Mouse (Mus musculus) forebrain, embryonic 14.5 days (tissue): Measurements from ENCODE around the gene Ffar1. TPM values are rescaled to one million over a fixed set of nuclear protein-coding genes. Genes with fewer than 3 reads are reported as not detected.

ENCODE experiments used
- ATAC-seq: fragments of 200-750 bp; cut with Nextera tagmentation; 2 replicates; pipeline ENCODE4 v1.8.0; 2017; ENCODE audit warnings: mild to moderate bottlenecking, moderate library complexity
- DNase-seq: peaks from one replicate; pipeline ENCODE4 v3.0.0-alpha.2; 2015; ENCODE audit warnings: low spot score
- H3K27ac ChIP-seq: fragments of 300-500 bp; sonication (generic); 2 replicates; pipeline ENCODE4 v1.5.1; 2014; ENCODE audit warnings: low read depth, mild to moderate bottlenecking, control low read depth, low read length, moderate library complexity
- H3K27me3 ChIP-seq: fragments of 300-500 bp; sonication (generic); replicated peaks from 2 replicates; pipeline ENCODE4 v1.6.1; 2014; ENCODE audit warnings: low read length, control low read depth, mixed read lengths; ENCODE audit not compliant: control insufficient read depth, insufficient read depth
- H3K36me3 ChIP-seq: fragments of 300-500 bp; sonication (generic); 2 replicates; pipeline ENCODE4 v1.6.1; 2014; ENCODE audit warnings: low read length, control low read depth; ENCODE audit not compliant: control insufficient read depth, insufficient read depth
- H3K4me1 ChIP-seq: fragments of 300-500 bp; sonication (generic); 2 replicates; pipeline ENCODE4 v1.6.1; 2014; ENCODE audit warnings: antibody characterized with exemption, low read length, control low read depth; ENCODE audit not compliant: control insufficient read depth, insufficient read depth
- H3K4me2 ChIP-seq: fragments of 300-500 bp; sonication (generic); 2 replicates; pipeline ENCODE4 v1.6.1; 2014; ENCODE audit warnings: mild to moderate bottlenecking, control low read depth, low read length
- H3K4me3 ChIP-seq: fragments of 300-500 bp; sonication (generic); 2 replicates; pipeline ENCODE4 v1.5.1; 2014; ENCODE audit warnings: low read depth, low read length, control low read depth
- H3K9ac ChIP-seq: fragments of 300-500 bp; sonication (generic); 2 replicates; pipeline ENCODE4 v1.6.1; 2014; ENCODE audit warnings: mild to moderate bottlenecking, low read length, control low read depth, moderate library complexity
- H3K9me3 ChIP-seq: fragments of 300-500 bp; sonication (generic); replicated peaks from 2 replicates; pipeline ENCODE4 v1.6.1; 2016; ENCODE audit warnings: low read length, control low read depth, mixed read lengths; ENCODE audit not compliant: control insufficient read depth
- WGBS: fragments of 180-500 bp; shearing (Covaris S2); extraction: QIAGEN DNeasy Blood & Tissue Kit; methylation state at CpG from one replicate; pipeline ENCODE4 v1.1.7; 2014; 5-methylcytosine and 5-hydroxymethylcytosine counted together
- polyA plus RNA-seq: library from polyadenylated mRNA; unstranded; fragments of >200 nt; fragmentation: Nextera tagmentation; extraction: Ambion mirVana; gene quantifications from 2 replicates; pipeline ENCODE4 v1.2.1, GENCODE M21; 2014

Gene Ffar1
- polyA plus RNA-seq, 1 experiment from 2014 or later: not detected

DNA sequence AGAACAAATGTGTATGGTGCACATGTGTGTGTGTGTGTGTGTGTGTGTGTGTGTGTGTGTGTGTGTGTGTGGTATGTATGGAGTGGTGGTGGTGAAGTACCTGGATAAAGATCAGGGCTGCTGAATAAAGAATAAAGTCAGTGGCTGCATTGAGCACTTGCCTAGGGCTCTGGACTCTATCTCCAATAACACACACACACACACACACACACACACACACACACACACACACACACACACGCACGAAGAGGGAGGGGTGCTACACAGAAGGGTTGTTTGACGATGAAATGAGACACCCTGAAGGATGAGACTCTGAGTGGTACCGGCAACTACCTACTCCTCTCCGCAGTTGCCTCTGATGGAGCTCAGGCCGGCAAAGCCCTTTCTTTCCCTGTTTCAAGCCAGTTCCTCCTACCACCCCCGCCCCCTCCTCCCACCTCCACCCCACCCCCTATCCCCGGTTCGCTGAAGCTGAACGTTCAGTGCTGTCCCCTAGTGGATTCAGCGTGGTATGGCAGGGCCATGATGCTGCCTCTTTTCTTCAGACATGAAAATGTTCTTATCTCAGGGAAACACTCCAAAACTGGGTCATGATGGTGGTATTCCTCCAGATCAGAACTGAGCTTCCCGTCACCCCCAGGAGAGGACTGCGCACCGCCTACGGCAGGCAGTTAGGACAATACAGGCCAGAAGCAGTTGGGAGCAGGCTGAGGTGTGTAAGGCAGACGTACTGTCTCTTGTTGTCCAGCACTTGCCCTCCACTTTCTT is 1.5 kb downstream of the Ffar1 start:
- no peak overlapping the region for H3K27ac ChIP-seq
- no peak overlapping the region for H3K4me3 ChIP-seq
- H3K36me3 ChIP-seq: no peaks in the 10 kb centered on the region
- ATAC-seq (peak; percentile 66), DNase-seq (peak; percentile 86)
- H3K4me1 ChIP-seq: no peaks in the 10 kb centered on the region
- H3K27me3 ChIP-seq: no peaks in the 10 kb centered on the region
- WGBS: 7% methylated on average over 14 of the region's 16 CpGs
- no peaks in the 10 kb centered on the region for H3K9me3 ChIP-seq
- H3K9ac ChIP-seq: peak overlapping the region; percentile 40; the same call in 1 of the 2 replicates
- H3K4me2 ChIP-seq: peak overlapping the region; percentile 44

DNA sequence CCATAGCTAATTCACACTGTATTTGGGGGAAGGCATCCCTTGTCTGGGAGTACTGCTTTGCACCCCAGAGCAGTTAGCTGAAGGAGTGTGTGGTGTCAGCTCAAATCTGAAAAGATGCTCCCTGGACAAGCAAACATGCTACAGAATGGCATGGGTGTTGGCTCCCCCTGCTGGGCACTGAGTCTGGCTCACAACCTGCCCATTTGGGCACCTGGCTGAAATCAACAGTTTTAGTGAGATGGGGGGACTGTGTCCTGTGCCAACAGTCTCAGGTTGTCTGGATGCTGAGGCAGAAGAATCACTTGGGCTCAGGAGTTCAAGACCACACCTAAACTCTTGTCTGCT is 2.1 kb downstream of the Ffar1 start:
- Histone ChIP-seq H3K9ac (no peak overlapping the region), H3K4me2 (no peak overlapping the region; the same call in 1 of the 2 replicates), H3K27ac (no peak overlapping the region), H3K9me3 (no peaks in the 10 kb centered on the region), H3K4me3 (no peak overlapping the region), H3K4me1 (no peaks in the 10 kb centered on the region), H3K36me3 (no peaks in the 10 kb centered on the region), H3K27me3 (no peaks in the 10 kb centered on the region)
- ATAC-seq (peak; percentile 61; the same call in 1 of the 2 replicates), DNase-seq (peak; percentile 76)

DNA sequence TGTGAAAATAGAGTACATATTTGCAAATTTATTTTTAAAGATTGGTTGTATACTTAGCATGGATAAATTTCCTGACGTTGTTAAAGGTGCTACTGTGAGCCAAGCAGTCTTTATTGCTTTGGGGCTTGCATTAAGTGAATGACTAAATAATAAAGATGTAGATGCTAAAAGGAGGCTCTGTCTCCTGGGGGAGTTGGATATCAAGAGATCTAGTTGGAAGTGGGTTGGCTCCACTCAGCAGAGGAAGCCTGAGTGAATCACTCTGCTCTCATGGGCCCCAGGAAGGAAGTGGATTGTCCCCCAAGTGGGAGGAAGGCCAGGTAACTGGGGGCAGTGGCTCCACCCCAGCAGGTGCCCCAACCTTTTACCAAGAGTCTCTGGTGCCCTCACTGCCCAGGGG is 3.6 kb downstream of the Ffar1 start:
- H3K27ac ChIP-seq: no peak overlapping the region
- no peak overlapping the region for H3K4me2 ChIP-seq
- DNase-seq: no peak
- H3K36me3 ChIP-seq: no peaks in the 10 kb centered on the region
- H3K4me3 ChIP-seq: no peak overlapping the region
- no peak for ATAC-seq
- no peaks in the 10 kb centered on the region for H3K27me3 ChIP-seq
- H3K4me1 ChIP-seq: no peaks in the 10 kb centered on the region
- WGBS: 93% methylated on average over 1 of the region's 1 CpGs
- no peaks in the 10 kb centered on the region for H3K9me3 ChIP-seq
- no peak overlapping the region for H3K9ac ChIP-seq

DNA sequence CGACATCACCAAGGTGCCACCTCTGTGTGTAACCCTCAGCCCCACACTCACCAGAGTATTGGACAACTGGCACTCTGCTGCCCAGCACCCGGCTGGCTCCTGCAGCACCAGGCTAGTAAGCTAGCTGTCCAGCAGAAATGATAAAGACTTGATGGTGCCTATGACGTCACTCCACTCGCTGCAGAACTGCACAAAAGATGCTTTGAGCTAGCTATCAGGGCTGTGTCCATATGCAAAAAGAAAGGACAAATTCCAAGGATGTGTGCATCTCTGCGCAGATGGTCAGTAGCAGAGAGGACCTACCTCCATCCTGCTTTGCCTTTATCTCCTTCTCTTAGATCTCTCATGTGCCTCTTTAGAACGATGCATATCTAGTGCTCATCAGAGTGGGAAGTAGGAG is 5.3 kb downstream of the Ffar1 start, which contains the start of gene Ffar3:
TSS of gene Ffar3 (minus strand) at position 101 of the 400 bp plus-strand sequence.
- Histone ChIP-seq H3K27me3 (no peaks in the 10 kb centered on the region), H3K9me3 (no peaks in the 10 kb centered on the region), H3K36me3 (no peaks in the 10 kb centered on the region), H3K9ac (no peak within 1 kb of the TSS), H3K27ac (no peak within 1 kb of the TSS), H3K4me2 (no peak within 1 kb of the TSS), H3K4me1 (no peaks in the 10 kb centered on the region), H3K4me3 (no peak within 1 kb of the TSS)
- ATAC-seq: no peak
- no peak for DNase-seq
- 86% methylated on average over 6 of the region's 6 CpGs for WGBS

DNA sequence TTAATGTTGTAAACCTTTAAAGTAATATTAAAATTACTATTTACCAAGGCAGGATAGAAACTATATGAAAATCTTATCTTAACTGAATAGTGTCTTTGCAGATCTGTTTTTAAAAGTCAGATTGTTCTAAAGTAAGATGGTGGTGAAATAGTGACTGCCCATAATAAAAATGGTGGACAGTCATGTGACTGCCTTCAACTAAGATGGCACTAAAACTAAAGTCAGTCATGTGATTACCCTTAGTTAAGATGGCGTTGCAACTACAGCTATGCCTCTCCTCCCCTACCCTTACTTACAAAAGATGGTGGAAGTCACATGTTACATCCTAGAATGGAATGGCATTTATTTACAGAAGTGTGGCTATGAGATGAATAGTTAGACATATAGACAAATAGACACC is 9.9 kb downstream of the Ffar1 start:
- Histone ChIP-seq H3K4me1 (no peaks in the 10 kb centered on the region), H3K9ac (no peak overlapping the region), H3K9me3 (no peaks in the 10 kb centered on the region), H3K27me3 (no peaks in the 10 kb centered on the region), H3K36me3 (no peaks in the 10 kb centered on the region), H3K4me3 (no peak overlapping the region), H3K27ac (no peak overlapping the region), H3K4me2 (no peak overlapping the region)
- no peak for DNase-seq
- no peak for ATAC-seq
- 83% methylated on average over 1 of the region's 1 CpGs for WGBS

DNA sequence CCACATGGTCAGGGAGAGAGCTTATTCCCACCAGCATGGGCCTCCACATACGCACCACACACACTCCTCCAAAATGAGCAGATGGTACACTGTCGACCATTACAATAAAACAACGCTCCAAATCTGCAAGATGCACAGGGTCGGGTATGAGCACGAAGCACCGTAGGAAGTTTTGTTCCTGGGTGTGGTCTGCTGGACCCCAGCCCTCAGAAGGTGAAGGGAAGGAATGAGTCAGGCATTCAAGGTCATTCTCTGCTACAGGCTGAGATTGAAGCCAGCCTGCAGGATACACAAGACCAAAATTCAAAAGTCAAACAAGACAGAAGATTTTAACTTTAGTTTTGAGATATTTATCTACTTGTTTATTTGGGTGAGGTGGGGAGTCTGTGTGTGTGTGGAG is 13.4 kb downstream of the Ffar1 start:
- Histone ChIP-seq H3K4me2 (no peak overlapping the region), H3K27ac (no peak overlapping the region), H3K9me3 (no peaks in the 10 kb centered on the region), H3K36me3 (no peaks in the 10 kb centered on the region), H3K27me3 (no peaks in the 10 kb centered on the region), H3K4me1 (no peaks in the 10 kb centered on the region), H3K4me3 (no peak overlapping the region), H3K9ac (no peak overlapping the region)
- 82% methylated on average over 6 of the region's 6 CpGs for WGBS
- DNase-seq (no peak), ATAC-seq (no peak)

DNA sequence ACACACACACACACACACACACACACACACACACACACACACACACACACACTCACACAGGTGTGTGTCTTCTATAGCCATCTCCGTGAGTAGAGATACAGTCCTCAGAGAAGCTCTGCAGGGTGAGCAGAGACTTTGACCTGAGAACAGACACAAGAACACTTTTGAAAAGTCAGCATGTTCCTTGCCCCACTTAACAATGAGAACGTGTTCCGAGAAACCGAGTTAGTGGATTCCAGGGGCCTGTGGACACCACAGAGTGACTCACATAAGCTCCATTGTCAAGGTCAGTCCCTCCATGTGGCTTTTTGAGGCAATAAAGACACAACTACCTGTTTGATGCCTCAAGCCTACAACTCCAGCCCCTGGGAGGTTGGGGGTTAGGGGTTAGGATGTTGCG is 14.0 kb downstream of the Ffar1 start:
- Histone ChIP-seq H3K27me3 (no peaks in the 10 kb centered on the region), H3K9ac (no peak overlapping the region), H3K9me3 (no peaks in the 10 kb centered on the region), H3K27ac (no peak overlapping the region), H3K4me1 (no peaks in the 10 kb centered on the region), H3K4me2 (no peak overlapping the region), H3K4me3 (no peak overlapping the region), H3K36me3 (no peaks in the 10 kb centered on the region)
- ATAC-seq (no peak), DNase-seq (no peak)
- WGBS: 69% methylated on average over 5 of the region's 5 CpGs

DNA sequence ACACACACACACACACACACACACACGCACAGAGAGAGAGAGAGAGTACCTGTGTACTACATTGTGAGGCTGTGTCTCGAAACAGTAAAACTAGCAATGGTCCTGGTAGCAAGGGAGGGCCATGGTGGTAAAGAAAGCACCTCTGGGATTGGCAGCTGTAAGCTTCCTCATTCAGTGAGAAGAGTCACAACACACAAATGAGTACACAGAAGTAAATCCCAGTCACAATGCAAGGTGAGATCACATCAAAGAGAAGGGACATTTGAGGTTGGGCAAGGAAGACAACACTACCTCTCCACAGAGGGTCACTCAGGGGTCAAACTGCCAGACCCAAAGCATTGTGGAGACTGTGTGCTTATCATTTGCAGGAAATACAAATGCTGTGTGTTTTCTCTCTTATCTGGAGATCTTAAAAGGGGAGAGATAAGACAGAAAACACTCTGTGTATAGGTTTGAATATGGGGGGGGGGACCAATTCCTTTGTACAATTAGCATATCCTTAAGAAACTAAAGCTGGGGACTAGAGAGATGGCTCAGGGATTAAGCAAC is 14.8 kb downstream of the Ffar1 start:
- ATAC-seq (no peak), DNase-seq (no peak)
- H3K27me3 ChIP-seq: no peaks in the 10 kb centered on the region
- no peak overlapping the region for H3K9ac ChIP-seq
- H3K4me3 ChIP-seq: no peak overlapping the region
- H3K4me1 ChIP-seq: no peaks in the 10 kb centered on the region
- H3K9me3 ChIP-seq: no peaks in the 10 kb centered on the region
- WGBS: 70% methylated on average over 2 of the region's 2 CpGs
- H3K27ac ChIP-seq: no peak overlapping the region
- no peak overlapping the region for H3K4me2 ChIP-seq
- H3K36me3 ChIP-seq: no peaks in the 10 kb centered on the region

DNA sequence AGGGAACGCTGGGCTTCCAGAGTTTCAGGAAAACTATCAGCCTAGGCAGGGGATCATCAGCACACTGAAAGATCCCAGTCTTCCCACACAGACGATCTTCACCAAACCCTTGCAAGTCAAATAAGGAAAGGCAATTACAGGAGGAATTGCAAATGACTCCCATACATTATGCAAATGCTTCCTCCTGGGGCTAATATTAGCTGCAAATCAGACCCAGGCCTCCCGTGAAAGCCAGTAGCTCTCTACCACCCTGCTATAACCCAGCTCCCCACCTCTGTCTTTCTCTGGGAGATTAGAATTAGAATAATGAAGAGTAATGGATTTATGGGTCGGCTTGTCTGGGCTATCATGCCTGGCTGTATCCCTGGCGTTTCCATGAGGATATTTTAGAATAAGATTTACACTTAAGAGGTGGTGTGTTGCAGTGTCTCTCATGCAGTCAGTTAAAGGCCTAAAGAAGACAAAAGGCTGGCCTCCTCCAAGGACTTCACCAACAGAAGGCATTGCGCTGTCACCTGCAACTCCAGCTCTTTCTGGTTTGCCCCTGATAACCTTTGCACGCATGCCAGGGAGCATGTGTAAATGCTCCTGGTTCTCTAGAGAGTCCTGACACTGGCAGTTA is 16.6 kb downstream of the Ffar1 start:
- Histone ChIP-seq H3K36me3 (no peaks in the 10 kb centered on the region), H3K9ac (no peak overlapping the region), H3K4me3 (no peak overlapping the region), H3K4me1 (no peaks in the 10 kb centered on the region), H3K27ac (peak overlapping the region; percentile 29), H3K27me3 (no peaks in the 10 kb centered on the region), H3K9me3 (no peaks in the 10 kb centered on the region), H3K4me2 (no peak overlapping the region)
- DNase-seq (peak; percentile 30), ATAC-seq (no peak)
- WGBS: 45% methylated on average over 7 of the region's 7 CpGs
